Mouse (Mus musculus) liver, adult 2 months (tissue): ENCODE data around the gene Pparg.

Experiments
- CTCF ChIP-seq: fragments of 200-500 bp; IDR thresholded peaks from 2 replicates; pipeline ENCODE4 v1.5.1; 2011; ENCODE audit warnings: low read depth, low read length, control low read depth
- POLR2A ChIP-seq: fragments of 200-500 bp; IDR thresholded peaks from 2 replicates; pipeline ENCODE4 v1.6.1; 2011; ENCODE audit warnings: low read length, control low read depth; ENCODE audit not compliant: insufficient read depth; ENCODE audit errors: extremely low read depth

DNA sequence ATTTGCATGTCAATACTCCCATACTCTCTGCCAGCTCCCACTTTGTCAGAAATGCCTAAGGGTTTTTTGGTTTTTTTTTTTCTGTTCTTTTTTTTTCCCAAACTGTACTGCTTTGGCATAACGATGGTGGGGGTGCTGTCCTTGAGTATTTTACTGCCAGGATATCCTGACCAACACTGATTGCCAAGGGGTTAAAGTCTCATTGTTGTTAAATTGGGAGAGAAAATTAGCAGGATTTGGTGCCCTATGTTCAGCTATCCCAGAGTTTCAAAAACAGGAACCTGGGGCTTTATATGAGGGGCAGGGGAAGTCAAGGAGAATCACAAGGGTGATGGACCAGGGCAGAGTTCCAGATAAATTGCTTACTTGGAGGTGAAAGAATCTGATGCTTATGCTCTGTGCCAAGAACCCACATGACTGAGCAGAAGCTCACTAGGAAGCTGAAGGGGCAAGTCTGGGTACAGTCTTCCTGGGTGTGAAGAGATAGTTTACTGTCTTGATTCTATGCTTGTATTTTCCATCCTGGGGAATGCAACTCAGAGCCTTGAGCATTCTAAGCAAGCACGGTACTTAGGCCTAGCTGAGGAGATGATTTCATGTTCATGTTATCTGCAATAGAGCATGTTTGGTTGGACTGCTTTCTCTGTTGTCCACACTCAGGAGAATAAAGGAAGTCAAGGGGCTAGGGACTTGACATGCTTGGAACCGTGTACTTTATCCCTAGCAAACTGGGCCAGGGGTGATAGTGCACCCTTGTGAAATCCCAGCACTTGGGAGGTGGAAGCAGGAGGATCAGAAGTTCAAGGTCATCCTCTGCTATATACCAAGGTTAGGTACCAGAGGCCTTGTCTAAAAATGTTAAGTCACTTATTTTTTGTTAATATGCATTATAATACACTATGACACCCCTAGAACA, 109.2 kb downstream of the Pparg start:
- TF ChIP-seq POLR2A (no peak), CTCF (no peak)
